Mouse (Mus musculus): ENCODE measurements at regions not wholly inside any gene's neighbourhood (a gene's known extent, or its start where the extent isn't known, plus 50 kb on each side); places are given as distances from the start of the nearest gene placed in this dataset.

DNA sequence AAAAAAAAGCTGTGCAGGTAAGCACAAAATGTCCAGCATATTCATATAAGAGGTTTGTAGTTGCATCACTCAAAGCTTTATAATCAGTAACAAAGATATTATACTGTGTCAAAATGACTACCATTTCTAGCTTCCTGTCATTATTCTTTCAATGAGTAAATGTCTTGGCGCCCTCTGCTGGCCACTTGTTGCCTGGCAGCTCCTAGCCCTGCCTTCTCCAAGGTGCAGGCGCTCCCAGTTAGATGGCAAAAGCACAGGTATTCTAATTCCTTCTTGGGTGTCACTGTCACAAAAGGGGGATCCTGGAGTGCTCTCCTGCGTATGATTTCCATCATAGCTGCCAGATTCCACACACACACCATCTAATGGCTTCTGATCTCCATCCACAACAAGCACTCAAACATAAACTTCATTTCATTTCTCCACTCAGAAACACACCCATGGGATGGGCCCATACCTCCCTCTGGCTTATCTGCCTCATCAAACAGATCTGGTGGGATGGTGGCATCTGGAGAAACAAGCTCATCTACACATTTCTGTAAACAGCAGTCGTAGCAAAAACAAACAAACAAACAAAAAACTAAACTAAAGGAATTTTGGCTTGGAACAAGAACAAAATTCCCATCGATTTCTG, 49.9 kb upstream of the Paip1 start:
- DNase-seq = peak; percentile 88 to 89
